8 mouse cellular contexts compared by ENCODE assay signal in the genomic region with DNA sequence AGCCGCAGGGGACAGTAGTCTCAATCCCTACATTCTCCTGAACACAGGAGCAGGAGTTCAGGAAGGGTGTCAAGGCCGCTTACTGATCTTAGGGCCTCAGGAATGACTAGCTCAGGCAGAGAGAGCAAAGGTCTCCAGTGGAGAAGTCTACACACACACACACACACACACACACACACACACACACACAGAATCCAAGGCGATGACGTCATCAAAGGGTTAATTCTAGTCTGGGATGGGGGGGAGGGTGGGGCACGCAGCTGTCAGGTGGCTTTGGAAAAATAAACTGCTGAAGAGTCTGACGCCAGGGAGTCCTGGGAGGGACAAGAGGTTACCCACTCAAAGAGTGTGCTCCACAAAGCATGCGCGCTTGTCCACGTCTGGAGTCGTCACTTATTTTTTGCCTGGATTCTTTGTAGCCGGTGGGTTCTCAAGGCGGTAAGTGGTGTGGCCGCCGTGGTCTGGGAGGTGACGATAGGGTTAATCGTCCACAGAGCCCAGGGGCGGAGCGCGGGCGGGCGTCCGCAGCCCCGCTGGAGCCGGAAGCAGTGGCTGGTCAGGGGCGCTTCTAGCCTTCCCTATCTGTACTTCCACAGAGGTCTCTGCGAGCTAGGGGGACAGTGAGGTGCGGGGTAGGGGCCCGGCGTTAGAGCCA. TPM values are rescaled to one million over a fixed set of nuclear protein-coding genes. Genes with fewer than 3 reads are reported as not detected.
DNase-seq lines count a peak whose midpoint lies in the region; ATAC-seq and TF ChIP-seq lines count a peak whose summit lies in the region.

A gene (plus strand): TSS at position 304 of the 655 bp plus-strand sequence.

- no peak for TF ChIP-seq CTCF in forebrain, postnatal 0 days (IDR thresholded peaks at IDR 0.05; ENCODE audit: low read depth)
- no peak for TF ChIP-seq CTCF in spleen, adult 2 months (IDR thresholded peaks at IDR 0.05; ENCODE audit: extremely low read depth, insufficient read depth, insufficient read length, insufficient replicate concordance)

- WGBS in forebrain, postnatal 0 days, result 6% methylated on average over 29 of the region's 29 CpGs
- 3% methylated on average over 29 of the region's 29 CpGs for WGBS in hindbrain, embryonic 11.5 days
- 5% methylated on average over 29 of the region's 29 CpGs for WGBS in limb, embryonic 10.5 days
- WGBS in midbrain, embryonic 10.5 days, result 5% methylated on average over 29 of the region's 29 CpGs
- 6% methylated on average over 29 of the region's 29 CpGs for WGBS in spleen, adult 2 months

- ATAC-seq in cerebellum, adult (ENCODE audit: insufficient number of reproducible peaks, low FRiP score, low TSS enrichment), result no peak
- no peak for ATAC-seq in forebrain, postnatal 0 days
- ATAC-seq in hindbrain, embryonic 11.5 days (ENCODE audit: low FRiP score), result peak; percentile 56

- peak within 1 kb of the TSS; percentile 41 for H3K4me3 ChIP-seq in forebrain, postnatal 0 days (ENCODE audit: low read depth, low read length)
- H3K4me3 ChIP-seq in hindbrain, embryonic 11.5 days (ENCODE audit: low read depth, low read length), result peak within 1 kb of the TSS; percentile 54
- H3K4me3 ChIP-seq in limb, embryonic 10.5 days, result peak within 1 kb of the TSS; percentile 63
- peak within 1 kb of the TSS; percentile 69 for H3K4me3 ChIP-seq in midbrain, embryonic 10.5 days
- peak within 1 kb of the TSS; percentile 77 for H3K4me3 ChIP-seq in spleen, adult 2 months (ENCODE audit: extremely low read depth, insufficient read depth, insufficient read length)

- DNase-seq in cerebellum, adult 11 months, result peak; percentile 60
- peak; percentile 58 to 66 for DNase-seq in cerebellum, adult 18-20 months
- peak; percentile 37 for DNase-seq in forebrain, postnatal 0 days
- peak; percentile 79 for DNase-seq in hindbrain, embryonic 11.5 days (ENCODE audit: low spot score)
- peak; percentile 85 for DNase-seq in limb, embryonic 10.5 days (ENCODE audit: low spot score)
- DNase-seq in midbrain, embryonic 10.5 days (ENCODE audit: low spot score), result peak; percentile 84
- peak in 1 of 2 experiments; percentile 58 for DNase-seq in spleen, adult 2 months (ENCODE audit: low read depth in 1 of 2, low spot score in 2 of 2)

- peaks cover 13% of the 10 kb centered on the region for H3K36me3 ChIP-seq in forebrain, postnatal 0 days (ENCODE audit: insufficient read depth)
- H3K36me3 ChIP-seq in hindbrain, embryonic 11.5 days (ENCODE audit: control insufficient read depth, insufficient read depth, low read length), result no peaks in the 10 kb centered on the region
- peaks cover 31% of the 10 kb centered on the region for H3K36me3 ChIP-seq in limb, embryonic 10.5 days
- H3K36me3 ChIP-seq in midbrain, embryonic 10.5 days, result peaks cover 32% of the 10 kb centered on the region
- peaks cover 4% of the 10 kb centered on the region for H3K36me3 ChIP-seq in spleen, adult 2 months (ENCODE audit: control insufficient read depth, insufficient read depth, low read length)

- TF ChIP-seq POLR2A in spleen, adult 2 months (IDR thresholded peaks at IDR 0.05; ENCODE audit: low read depth, low read length), result no peak

- no peaks in the 10 kb centered on the region for H3K9me3 ChIP-seq in forebrain, postnatal 0 days (ENCODE audit: low read length)
- H3K9me3 ChIP-seq in hindbrain, embryonic 11.5 days (ENCODE audit: control insufficient read depth, low read length), result no peaks in the 10 kb centered on the region
- no peaks in the 10 kb centered on the region for H3K9me3 ChIP-seq in limb, embryonic 10.5 days (replicated peaks)
- H3K9me3 ChIP-seq in midbrain, embryonic 10.5 days (replicated peaks), result no peaks in the 10 kb centered on the region

- peak within 1 kb of the TSS; percentile 58 for H3K4me2 ChIP-seq in forebrain, postnatal 0 days (ENCODE audit: low read depth)
- peak within 1 kb of the TSS; percentile 98 for H3K4me2 ChIP-seq in hindbrain, embryonic 11.5 days (replicated peaks; ENCODE audit: low read depth, low read length)

- peak within 1 kb of the TSS; percentile 50 for H3K9ac ChIP-seq in forebrain, postnatal 0 days
- H3K9ac ChIP-seq in hindbrain, embryonic 11.5 days (ENCODE audit: low read depth, low read length), result peak within 1 kb of the TSS; percentile 76

- peaks cover 20% of the 10 kb centered on the region for H3K4me1 ChIP-seq in forebrain, postnatal 0 days (ENCODE audit: insufficient read depth)
- peaks cover 15% of the 10 kb centered on the region for H3K4me1 ChIP-seq in hindbrain, embryonic 11.5 days (replicated peaks; ENCODE audit: control insufficient read depth, insufficient read depth, low read length)
- H3K4me1 ChIP-seq in limb, embryonic 10.5 days, result peaks cover 59% of the 10 kb centered on the region
- H3K4me1 ChIP-seq in midbrain, embryonic 10.5 days, result peaks cover 69% of the 10 kb centered on the region
- H3K4me1 ChIP-seq in spleen, adult 2 months (ENCODE audit: control insufficient read depth, insufficient read depth, insufficient read length), result peaks cover 8% of the 10 kb centered on the region

- H3K27me3 ChIP-seq in forebrain, postnatal 0 days (ENCODE audit: insufficient read depth, low read length), result no peaks in the 10 kb centered on the region
- no peaks in the 10 kb centered on the region for H3K27me3 ChIP-seq in hindbrain, embryonic 11.5 days (ENCODE audit: control insufficient read depth, insufficient read depth, low read length)
- no peaks in the 10 kb centered on the region for H3K27me3 ChIP-seq in limb, embryonic 10.5 days (ENCODE audit: low read depth, poor library complexity, severe bottlenecking)
- no peaks in the 10 kb centered on the region for H3K27me3 ChIP-seq in midbrain, embryonic 10.5 days (ENCODE audit: low read depth, poor library complexity, severe bottlenecking)
- H3K27me3 ChIP-seq in spleen, adult 2 months (ENCODE audit: control insufficient read depth, insufficient read depth, low read length), result no peaks in the 10 kb centered on the region

- peak within 1 kb of the TSS; percentile 59; the same call in 1 of the 2 replicates for H3K27ac ChIP-seq in forebrain, postnatal 0 days (ENCODE audit: low read depth, low read length)
- peak within 1 kb of the TSS; percentile 78 for H3K27ac ChIP-seq in hindbrain, embryonic 11.5 days (ENCODE audit: low read depth, low read length)
- H3K27ac ChIP-seq in limb, embryonic 10.5 days, result peak within 1 kb of the TSS; percentile 83
- peak within 1 kb of the TSS; percentile 87 for H3K27ac ChIP-seq in midbrain, embryonic 10.5 days (replicated peaks)
- peak within 1 kb of the TSS; percentile 64 for H3K27ac ChIP-seq in spleen, adult 2 months (ENCODE audit: insufficient read depth, low read length)

RNA-seq across cellular contexts. Expression of the gene that starts here (rescaled TPM):
- total RNA-seq in forebrain, postnatal 0 days (2014; rRNA removed), result 4.3 and 6.0 TPM in 2 replicates
- polyA plus RNA-seq in forebrain, postnatal 0 days (2015; fragmentation: Nextera tagmentation; extraction: Ambion mirVana), result 6.8 and 7.0 TPM in 2 replicates
- polyA plus RNA-seq in hindbrain, embryonic 11.5 days (2014; fragmentation: Nextera tagmentation; extraction: Ambion mirVana), result 4.8 and 6.7 TPM in 2 replicates
- 4.7 and 6.9 TPM in 2 replicates for polyA plus RNA-seq in limb, embryonic 10.5 days (2016; fragmentation: Nextera tagmentation; extraction: Ambion mirVana)
- 8.8 and 10.0 TPM in 2 replicates for polyA plus RNA-seq in midbrain, embryonic 10.5 days (2016; fragmentation: Nextera tagmentation; extraction: Ambion mirVana)
- 10.3 and 13.5 TPM in 2 replicates for polyA plus RNA-seq in spleen, adult 2 months (2012; rRNA removed)
